Mouse (Mus musculus) E14TG2a.4 (cell line): ENCODE measurements around the gene Klhdc1.

ENCODE experiments used
- CTCF ChIP-seq: conservative IDR thresholded peaks from 2 replicates; pipeline ENCODE4 v1.5.1; 2014; ENCODE audit warnings: low read length
- NANOG ChIP-seq: IDR thresholded peaks from 2 replicates; pipeline ENCODE4 v1.6.1; 2014; ENCODE audit warnings: borderline replicate concordance, low read length, mixed read lengths
- POU5F1 ChIP-seq: IDR thresholded peaks from 2 replicates; pipeline ENCODE4 v1.6.1; 2014; ENCODE audit warnings: low read length, borderline replicate concordance

DNA sequence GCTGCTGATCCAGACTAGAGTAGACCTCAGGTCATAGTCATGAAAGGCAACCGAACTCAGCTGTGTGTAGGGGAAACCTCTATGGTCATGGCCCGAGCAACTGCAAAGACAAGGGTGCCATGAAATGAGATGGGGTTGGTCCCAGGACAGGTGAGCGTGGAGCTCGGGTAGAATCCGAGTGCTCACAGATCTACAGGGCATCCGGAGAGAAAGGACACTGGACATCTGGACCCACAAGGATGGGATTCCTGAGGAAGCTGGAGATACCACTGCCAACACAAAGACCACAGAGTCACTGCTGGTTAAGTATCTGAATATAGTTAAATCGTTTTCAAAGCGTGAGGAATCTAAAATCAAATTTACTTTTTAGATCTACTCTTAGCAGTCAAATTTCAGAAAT, 33.6 kb upstream of the Klhdc1 start:
- TF ChIP-seq CTCF: no peak
- no peak for TF ChIP-seq POU5F1
- no peak for TF ChIP-seq NANOG
